Comparison of ENCODE assay signal across 18 mouse cellular contexts in the genomic region with DNA sequence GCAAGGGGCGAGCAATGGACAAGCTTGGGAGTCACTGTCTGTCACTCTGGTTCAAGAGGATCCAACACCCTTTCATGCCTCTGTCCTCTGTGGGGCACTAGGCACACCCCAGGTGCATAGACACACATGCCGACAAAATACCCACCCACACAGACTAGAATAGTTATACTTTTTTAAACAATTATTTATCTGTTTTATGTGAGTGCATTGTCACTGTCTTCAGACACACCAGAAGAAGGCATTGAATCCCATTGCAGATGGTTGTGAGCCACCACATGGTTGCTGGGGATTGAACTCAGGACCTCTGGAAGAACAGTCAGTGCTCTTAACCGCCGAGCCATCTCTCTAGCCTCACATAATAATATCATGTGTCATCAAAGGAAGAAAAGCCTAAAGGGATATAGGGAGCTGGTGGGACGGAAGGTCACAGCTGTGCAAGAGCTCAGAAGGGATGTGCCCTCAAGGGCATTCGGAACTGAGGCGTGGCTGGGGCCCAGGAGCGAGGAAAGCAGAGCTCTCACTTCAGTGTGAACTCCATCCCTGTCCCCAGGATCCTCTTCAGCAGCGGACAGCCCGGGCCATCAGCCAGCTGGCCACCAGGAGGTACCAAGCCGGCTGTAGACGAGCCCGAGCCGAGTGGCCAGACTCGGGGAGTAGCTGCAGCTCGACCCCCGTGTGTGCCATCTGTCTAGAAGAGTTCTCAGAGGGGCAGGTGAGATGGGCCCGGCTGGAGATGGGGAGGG. TPM values are rescaled to one million over a fixed set of nuclear protein-coding genes. Genes with fewer than 3 reads are reported as not detected.
DNase-seq lines count a peak whose midpoint lies in the region; ATAC-seq lines count a peak whose summit lies in the region.
"Had no signal": no experiment of that assay in that cellular context is flagged by ENCODE, and none has a peak within 500 bp of the region (broad histone marks: within the 10 kb centered on the region; RNA-seq: fewer than 3 reads in every experiment).

No protein-coding gene starts in this region.

- 67% methylated on average over 18 of the region's 18 CpGs for whole genome bisulfite sequencing in embryonic facial prominence, embryonic 10.5 days
- 37% methylated on average over 18 of the region's 18 CpGs for WGBS in liver, embryonic 15.5 days (ENCODE audit: insufficient replicate concordance)

- H3K36me3 ChIP-seq in erythroblast, embryonic 14.5 days (ENCODE audit: control insufficient read depth), result peaks cover 59% of the 10 kb centered on the region
- no peaks in the 10 kb centered on the region for H3K36me3 ChIP-seq in embryonic facial prominence, embryonic 10.5 days (replicated peaks)
- peaks cover 25% of the 10 kb centered on the region for H3K36me3 ChIP-seq in liver, embryonic 15.5 days (replicated peaks)
- H3K36me3 ChIP-seq: hindbrain, embryonic 13.5 days; limb, embryonic 12.5 days had no signal

- H3K27me3 ChIP-seq in erythroblast, embryonic 14.5 days (ENCODE audit: control insufficient read depth), result no peaks in the 10 kb centered on the region
- H3K27me3 ChIP-seq in embryonic facial prominence, embryonic 10.5 days (replicated peaks; ENCODE audit: low read depth, poor library complexity, severe bottlenecking), result peaks cover 13% of the 10 kb centered on the region; the same call in 1 of the 2 replicates
- H3K27me3 ChIP-seq in liver, embryonic 15.5 days, result no peaks in the 10 kb centered on the region
- H3K27me3 ChIP-seq: lung, embryonic 15.5 days had no signal

- peak overlapping the region; percentile 60 for H3K9ac ChIP-seq in liver, embryonic 15.5 days
- H3K9ac ChIP-seq: hindbrain, embryonic 13.5 days; limb, embryonic 12.5 days; lung, embryonic 15.5 days had no signal

- peak overlapping the region; percentile 66 for H3K4me3 ChIP-seq in erythroblast, embryonic 14.5 days (replicated peaks)
- H3K4me3 ChIP-seq in embryonic facial prominence, embryonic 10.5 days, result no peak overlapping the region
- peak overlapping the region; percentile 48 for H3K4me3 ChIP-seq in liver, embryonic 15.5 days (replicated peaks)
- H3K4me3 ChIP-seq: hindbrain, embryonic 13.5 days; limb, embryonic 12.5 days; lung, embryonic 15.5 days had no signal

- peaks cover 100% of the 10 kb centered on the region for H3K4me1 ChIP-seq in erythroblast, embryonic 14.5 days (ENCODE audit: control insufficient read depth)
- peaks cover 40% of the 10 kb centered on the region for H3K4me1 ChIP-seq in embryonic facial prominence, embryonic 10.5 days
- H3K4me1 ChIP-seq in liver, embryonic 15.5 days (replicated peaks), result peaks cover 99% of the 10 kb centered on the region

- no peaks in the 10 kb centered on the region for H3K9me3 ChIP-seq in erythroblast, embryonic 14.5 days (ENCODE audit: control insufficient read depth, low read length)
- H3K9me3 ChIP-seq in embryonic facial prominence, embryonic 10.5 days, result no peaks in the 10 kb centered on the region
- no peaks in the 10 kb centered on the region for H3K9me3 ChIP-seq in liver, embryonic 15.5 days (replicated peaks)
- H3K9me3 ChIP-seq: hindbrain, embryonic 13.5 days; limb, embryonic 12.5 days; lung, embryonic 15.5 days had no signal

- H3K27ac ChIP-seq in embryonic facial prominence, embryonic 10.5 days (replicated peaks), result peak overlapping the region; percentile 48; the same call in 1 of the 2 replicates
- peak overlapping the region; percentile 91 for H3K27ac ChIP-seq in liver, embryonic 15.5 days (replicated peaks)
- H3K27ac ChIP-seq: hindbrain, embryonic 13.5 days; kidney, postnatal 0 days; limb, embryonic 12.5 days; lung, embryonic 15.5 days had no signal

- intact Hi-C loops in left cerebral cortex, postnatal 4 days (cut with DNase I), result no loop called here

- peak; percentile 26 for DNase-seq in left cerebral cortex, postnatal 4 days
- DNase-seq in left cerebral cortex, adult 9 months (ENCODE audit: low spot score in 2 of 2), result no peak
- no peak for DNase-seq in embryonic facial prominence, embryonic 10.5 days (ENCODE audit: low spot score)
- no peak for DNase-seq in left cerebral cortex, adult 18-20 months (ENCODE audit: low spot score in 2 of 2)
- DNase-seq in adrenal gland, postnatal 36 days, result no peak
- DNase-seq: adrenal gland, postnatal 14 days; cerebellum, adult 9-10 months; gastrocnemius, postnatal 36 days; layer of hippocampus, postnatal 36 days had no signal

- ATAC-seq in erythroblast, adult 5-6 weeks (replicated peaks; ENCODE audit: low FRiP score, poor library complexity, severe bottlenecking), result no peak
- ATAC-seq in liver, embryonic 15.5 days (ENCODE audit: insufficient read depth), result peak; percentile 27; the same call in 1 of the 2 replicates
- ATAC-seq: activated CD4-positive, CD25-positive, alpha-beta regulatory T cell, adult 4 months; intestine, postnatal 0 days had no signal

- H3K4me2 ChIP-seq in liver, embryonic 15.5 days, result peak overlapping the region; percentile 72
- H3K4me2 ChIP-seq: hindbrain, embryonic 13.5 days; limb, embryonic 12.5 days; lung, embryonic 15.5 days had no signal

RNA-seq across cellular contexts. Expression of gene Supt4a, which starts 8.3 kb away (rescaled TPM):
- polyA plus RNA-seq in erythroblast, embryonic 14.5 days (2012), result 4.3 and 5.5 TPM in 2 replicates
- total RNA-seq in erythroblast, adult 5-6 weeks (2015; ENCODE audit: low replicate concordance), result 133 and 166 TPM in 2 replicates
- total RNA-seq in erythroblast, adult 5-6 weeks (2017; ENCODE audit: low replicate concordance), result 103 and 121 TPM in 2 replicates
- 10 to 100 TPM; 53.8 to 54.4 TPM for total RNA-seq in left cerebral cortex, postnatal 4 days (2021)
- 184 and 185 TPM in 2 replicates for polyA plus RNA-seq in embryonic facial prominence, embryonic 10.5 days (2016; fragmentation: Nextera tagmentation; extraction: Ambion mirVana)
- polyA plus RNA-seq in liver, embryonic 15.5 days (2015; fragmentation: Nextera tagmentation; extraction: Ambion mirVana), result 177 and 195 TPM in 2 replicates
- total RNA-seq in left cerebral cortex, adult 18-20 months (2021), result 10 to 100 TPM; 80.1 to 87.1 TPM
- total RNA-seq in adrenal gland, postnatal 36 days (2021), result 10 to 100 TPM; 60.5 to 90.0 TPM

RNA-seq across cellular contexts. Expression of gene Tspoap1, which starts 31.3 kb away (rescaled TPM):
- polyA plus RNA-seq in erythroblast, embryonic 14.5 days (2012), result 0.47 and 0.71 TPM in 2 replicates
- total RNA-seq in erythroblast, adult 5-6 weeks (2015; ENCODE audit: low replicate concordance), result 4.2 and 5.4 TPM in 2 replicates
- 5.4 and 16.6 TPM in 2 replicates for total RNA-seq in erythroblast, adult 5-6 weeks (2017; ENCODE audit: low replicate concordance)
- 100 to 1,000 TPM; 180 to 186 TPM for total RNA-seq in left cerebral cortex, postnatal 4 days (2021)
- polyA plus RNA-seq in embryonic facial prominence, embryonic 10.5 days (2016; fragmentation: Nextera tagmentation; extraction: Ambion mirVana), result 4.0 and 7.0 TPM in 2 replicates
- polyA plus RNA-seq in liver, embryonic 15.5 days (2015; fragmentation: Nextera tagmentation; extraction: Ambion mirVana), result 3.3 and 3.5 TPM in 2 replicates
- 100 to 1,000 TPM; 172 to 177 TPM for total RNA-seq in left cerebral cortex, adult 18-20 months (2021)
- 1 to 10 TPM; 3.5 to 5.0 TPM for total RNA-seq in adrenal gland, postnatal 36 days (2021)

Comparison
In these comparisons a context has a peak if more than half of its experiments do, and no peak if none do; other contexts are left out.
1. RNA of gene Tspoap1, which starts 31.3 kb away (total RNA-seq): 180 to 186 TPM in left cerebral cortex, postnatal 4 days and 172 to 177 TPM in left cerebral cortex, adult 18-20 months; 4.2 to 16.6 TPM in erythroblast, adult 5-6 weeks and 3.5 to 5.0 TPM in adrenal gland, postnatal 36 days; every median in the first group is over 4 times any median in the second.